Mouse (Mus musculus) brown adipose tissue, adult 24 weeks (tissue): ENCODE data around the gene Arf3. TPM values are rescaled to one million over a fixed set of nuclear protein-coding genes. Genes with fewer than 3 reads are reported as not detected.
A peak's percentile ranks its signal among the peaks of the same experiment; 100 is the strongest.
"Not testable (repeated sequence)": the region's sequence is repeated elsewhere in the genome, so short reads cannot be mapped to it uniquely, and the experiment has no call there.

Experiments used
- H3K27ac ChIP-seq: fragments of 200-500 bp; replicated peaks from 2 replicates; pipeline ENCODE4 v1.5.1; 2012; ENCODE audit warnings: low read depth, mild to moderate bottlenecking, low read length
- H3K4me1 ChIP-seq: fragments of 200-500 bp; 2 replicates; pipeline ENCODE4 v1.6.1; 2012; ENCODE audit warnings: low read length, mixed read lengths; ENCODE audit not compliant: control insufficient read depth, insufficient read depth, insufficient read length
- H3K4me3 ChIP-seq: fragments of 200-500 bp; 2 replicates; pipeline ENCODE4 v1.5.1; 2012; ENCODE audit warnings: low read depth, mild to moderate bottlenecking, low read length, moderate library complexity; ENCODE audit not compliant: insufficient read depth
- polyA plus RNA-seq: library from polyadenylated mRNA; stranded (reverse); fragments of >200 nt; gene quantifications from 2 replicates; pipeline ENCODE4 v1.2.4, GENCODE M21; 2012; ENCODE audit not compliant: missing spikeins, insufficient read depth, insufficient read length

Arf3 gene
- 25.8 and 32.2 TPM in 2 replicates for polyA plus RNA-seq

- Histone ChIP-seq H3K4me3 (peak within 1 kb of the TSS; percentile 96), H3K4me1 (0 out of 2 replicates have a peak, but pooled peaks cover 2% of the 10 kb centered on the region), H3K27ac (no peak within 1 kb of the TSS; the same call in 1 of the 2 replicates)
These were observed at the start of gene Arf3 for GRCm38 (mm10) chr15:98762670-98763529. Arf3 (minus strand) TSS chr15:98763214.

- H3K4me3 ChIP-seq, H3K27ac ChIP-seq, H3K4me1 ChIP-seq: not testable (repeated sequence)
These were observed 47.2 kb upstream of the Arf3 start for GRCm38 (mm10) chr15:98810212-98810611.

GRCm38 (mm10) chr15:98809390-98809789 lies 46.4 kb upstream of the Arf3 start, which contains the start of gene Ddn:
Ddn (minus strand) TSS chr15:98809490.
- peaks cover 6% of the 10 kb centered on the region; the same call in 1 of the 2 replicates for H3K4me1 ChIP-seq
- 0 out of 2 replicates have a peak within 1 kb of the TSS, but pooled peaks have one; percentile 40 for H3K4me3 ChIP-seq
- H3K27ac ChIP-seq, result no peak within 1 kb of the TSS

- no peak overlapping the region for H3K4me3 ChIP-seq
- H3K4me1 ChIP-seq, result peaks cover 6% of the 10 kb centered on the region; the same call in 1 of the 2 replicates
- H3K27ac ChIP-seq, result no peak overlapping the region
These were observed 45.7 kb upstream of the Arf3 start for GRCm38 (mm10) chr15:98808651-98809134.

GRCm38 (mm10) chr15:98807895-98808650 lies 45.1 kb upstream of the Arf3 start:
- Histone ChIP-seq H3K4me1 (peaks cover 6% of the 10 kb centered on the region; the same call in 1 of the 2 replicates), H3K27ac (no peak overlapping the region), H3K4me3 (peak overlapping the region; percentile 40)

- H3K4me1 ChIP-seq, result peaks cover 6% of the 10 kb centered on the region; the same call in 1 of the 2 replicates
- H3K27ac ChIP-seq, result no peak overlapping the region
- peak overlapping the region; percentile 35; the same call in 1 of the 2 replicates for H3K4me3 ChIP-seq
These were observed 44.1 kb upstream of the Arf3 start for GRCm38 (mm10) chr15:98806809-98807770.

GRCm38 (mm10) chr15:98806071-98806808 lies 43.2 kb upstream of the Arf3 start:
- peak overlapping the region; percentile 45; the same call in 1 of the 2 replicates for H3K4me3 ChIP-seq
- peaks cover 6% of the 10 kb centered on the region; the same call in 1 of the 2 replicates for H3K4me1 ChIP-seq
- H3K27ac ChIP-seq, result no peak overlapping the region

- Histone ChIP-seq H3K27ac (no peak overlapping the region), H3K4me3 (peak overlapping the region; percentile 45), H3K4me1 (peaks cover 6% of the 10 kb centered on the region; the same call in 1 of the 2 replicates)
These were observed 42.5 kb upstream of the Arf3 start for GRCm38 (mm10) chr15:98805324-98806040.

GRCm38 (mm10) chr15:98804054-98804453 lies 41.0 kb upstream of the Arf3 start:
- H3K4me1 ChIP-seq, result peaks cover 6% of the 10 kb centered on the region; the same call in 1 of the 2 replicates
- no peak overlapping the region for H3K4me3 ChIP-seq
- H3K27ac ChIP-seq, result no peak overlapping the region

- H3K4me3 ChIP-seq, result no peak overlapping the region
- peaks cover 6% of the 10 kb centered on the region; the same call in 1 of the 2 replicates for H3K4me1 ChIP-seq
- H3K27ac ChIP-seq, result no peak overlapping the region
These were observed 39.9 kb upstream of the Arf3 start for GRCm38 (mm10) chr15:98802926-98803325.

- H3K4me1 ChIP-seq, result no peaks in the 10 kb centered on the region
- no peak overlapping the region for H3K4me3 ChIP-seq
- no peak overlapping the region for H3K27ac ChIP-seq
These were observed 36.4 kb upstream of the Arf3 start for GRCm38 (mm10) chr15:98799396-98799795.

GRCm38 (mm10) chr15:98798903-98799302 lies 35.9 kb upstream of the Arf3 start:
- Histone ChIP-seq H3K4me1 (no peaks in the 10 kb centered on the region), H3K27ac (no peak overlapping the region), H3K4me3 (no peak overlapping the region)
